Mouse (Mus musculus): ENCODE data around the gene Eipr1. TPM values are rescaled to one million over a fixed set of nuclear protein-coding genes. Genes with fewer than 3 reads are reported as not detected.
"Not testable (repeated sequence)": the region's sequence is repeated elsewhere in the genome, so short reads cannot be mapped to it uniquely, and the experiment has no call there.

Gene Eipr1
- polyA plus RNA-seq, 1 experiment = 28.5 TPM

DNA sequence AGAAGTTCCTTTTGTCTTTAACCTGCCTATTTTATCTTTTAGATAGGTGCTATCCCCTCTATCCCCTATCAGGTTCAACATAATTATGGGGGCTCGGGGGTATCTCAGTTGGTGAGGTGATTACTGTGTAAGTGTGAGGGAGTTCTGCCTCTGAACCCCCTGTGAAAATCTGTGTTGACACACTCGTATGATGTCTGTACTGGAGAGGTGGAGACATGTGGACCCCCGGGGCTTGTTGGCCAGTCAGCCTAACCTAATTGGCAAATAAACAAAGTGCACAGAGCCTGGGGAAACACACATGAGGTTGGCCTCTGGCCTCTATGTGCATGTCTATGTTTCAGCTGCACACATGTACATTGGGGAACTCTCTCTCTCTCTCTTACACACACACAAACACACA lies 161.5 kb downstream of the Eipr1 start:
- H3K27ac ChIP-seq (ENCODE audit: insufficient read depth, low read length) = no peak overlapping the region
- no peaks in the 10 kb centered on the region for H3K36me3 ChIP-seq (ENCODE audit: control insufficient read depth, insufficient read depth, low read length)
- H3K4me3 ChIP-seq (ENCODE audit: extremely low read depth, insufficient read depth, insufficient read length) = no peak overlapping the region
- DNase-seq (ENCODE audit: low read depth in 1 of 2, low spot score in 2 of 2) = no peak
- H3K27me3 ChIP-seq (ENCODE audit: control insufficient read depth, insufficient read depth, low read length) = no peaks in the 10 kb centered on the region
- WGBS = 85% methylated on average over 3 of the region's 3 CpGs
- TF ChIP-seq CTCF (IDR thresholded peaks at IDR 0.05; ENCODE audit: extremely low read depth, insufficient read depth, insufficient read length, insufficient replicate concordance) = no peak
- no peak for TF ChIP-seq POLR2A (IDR thresholded peaks at IDR 0.05; ENCODE audit: low read depth, low read length)
- H3K4me1 ChIP-seq (ENCODE audit: control insufficient read depth, insufficient read depth, insufficient read length) = no peaks in the 10 kb centered on the region

GRCm38 (mm10) chr12:28914056-28914455 lies 162.5 kb downstream of the Eipr1 start:
- not testable (repeated sequence) for H3K27ac ChIP-seq (ENCODE audit: insufficient read depth, low read length); H3K4me3 ChIP-seq (ENCODE audit: extremely low read depth, insufficient read depth, insufficient read length)
- WGBS = 100% methylated on average over 1 of the region's 1 CpGs

More at GRCm38 (mm10) chr12:28914056-28914455, 162.5 kb downstream of the Eipr1 start:
- H3K27me3 ChIP-seq (ENCODE audit: control insufficient read depth, insufficient read depth, low read length); DNase-seq (ENCODE audit: low read depth in 1 of 2, low spot score in 2 of 2); H3K4me1 ChIP-seq (ENCODE audit: control insufficient read depth, insufficient read depth, insufficient read length); H3K36me3 ChIP-seq (ENCODE audit: control insufficient read depth, insufficient read depth, low read length): not testable (repeated sequence)

Other genes starting within 250 kb of the Eipr1 start
- gene Dcdc2c, start 199.4 kb upstream of the Eipr1 start, polyA plus RNA-seq (2012; rRNA removed) = not detected in 2 replicates
- gene Allc, start 169.3 kb upstream of the Eipr1 start, polyA plus RNA-seq (2012; rRNA removed) = not detected in 2 replicates
- gene Colec11, start 128.4 kb upstream of the Eipr1 start, polyA plus RNA-seq (2012; rRNA removed) = 0.18 and 0.46 TPM in 2 replicates
- gene Rps7, start 115.8 kb upstream of the Eipr1 start, polyA plus RNA-seq (2012; rRNA removed) = 225 and 315 TPM in 2 replicates
- gene Rnaseh1, start 102.2 kb upstream of the Eipr1 start, polyA plus RNA-seq (2012; rRNA removed) = 10.2 and 10.3 TPM in 2 replicates
- 6.3 and 7.6 TPM in 2 replicates for gene Adi1, start 76.6 kb upstream of the Eipr1 start, polyA plus RNA-seq (2012; rRNA removed)
- gene Trappc12, start 1.3 kb upstream of the Eipr1 start, polyA plus RNA-seq (2012; rRNA removed) = 18.7 and 22.0 TPM in 2 replicates